ENCODE assay signal across 10 mouse cellular contexts in the genomic region with DNA sequence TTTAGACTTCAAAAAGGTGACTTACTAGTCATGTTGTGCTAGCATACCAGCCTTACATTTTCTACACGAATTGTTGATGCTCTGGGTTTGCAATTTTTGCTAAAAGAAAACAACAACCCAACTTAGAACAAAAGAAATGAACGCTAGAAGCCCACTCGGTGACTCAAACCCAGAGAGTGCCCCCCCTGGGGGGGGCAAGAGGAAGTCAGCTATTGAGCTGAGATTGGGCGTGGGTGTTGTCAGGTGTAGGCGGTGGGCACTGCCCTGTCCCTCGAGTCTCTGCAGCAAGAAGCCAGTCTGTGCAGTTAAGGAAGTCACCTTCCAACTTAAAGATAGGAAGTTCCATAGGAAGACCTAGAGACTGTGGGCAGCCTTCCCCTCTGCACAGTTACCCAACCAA. TPM values are rescaled to one million over a fixed set of nuclear protein-coding genes. Genes with fewer than 3 reads are reported as not detected.
A peak's percentile ranks its signal among the peaks of the same experiment; 100 is the strongest.
DNase-seq lines count a peak whose midpoint lies in the region; ATAC-seq lines count a peak whose summit lies in the region.
"Had no signal": no experiment of that assay in that cellular context is flagged by ENCODE, and none has a peak within 500 bp of the region (broad histone marks: within the 10 kb centered on the region; RNA-seq: fewer than 3 reads in every experiment).

No protein-coding gene starts in this region.

- intact Hi-C loops in heart, postnatal 36 days (cut with DNase I): no loop called here

- H3K27me3 ChIP-seq in midbrain, embryonic 13.5 days: peaks cover 68% of the 10 kb centered on the region
- H3K27me3 ChIP-seq in midbrain, embryonic 10.5 days (ENCODE audit: low read depth, poor library complexity, severe bottlenecking): peaks cover 81% of the 10 kb centered on the region
- peaks cover 37% of the 10 kb centered on the region for H3K27me3 ChIP-seq in hindbrain, embryonic 14.5 days (ENCODE audit: control insufficient read depth, insufficient read depth, low read length)
- H3K27me3 ChIP-seq in neural tube, embryonic 15.5 days (replicated peaks): peaks cover 39% of the 10 kb centered on the region

- H3K27ac ChIP-seq in midbrain, embryonic 13.5 days: peak overlapping the region; percentile 68; the same call in 1 of the 2 replicates
- H3K27ac ChIP-seq in midbrain, embryonic 10.5 days (replicated peaks): no peak overlapping the region
- H3K27ac ChIP-seq in hindbrain, embryonic 14.5 days: peak overlapping the region; percentile 82; the same call in 1 of the 2 replicates
- peak overlapping the region; percentile 89 for H3K27ac ChIP-seq in neural tube, embryonic 15.5 days (replicated peaks)

- no peak for ATAC-seq in midbrain, embryonic 13.5 days
- no peak for ATAC-seq in hindbrain, embryonic 14.5 days (ENCODE audit: low FRiP score)
- ATAC-seq in neural tube, embryonic 15.5 days (ENCODE audit: low FRiP score): no peak

- H3K4me3 ChIP-seq in midbrain, embryonic 13.5 days (replicated peaks): peak overlapping the region; percentile 75
- H3K4me3 ChIP-seq in midbrain, embryonic 10.5 days: no peak overlapping the region
- peak overlapping the region; percentile 88 for H3K4me3 ChIP-seq in hindbrain, embryonic 14.5 days (replicated peaks; ENCODE audit: low read length)
- H3K4me3 ChIP-seq in neural tube, embryonic 15.5 days (replicated peaks): peak overlapping the region; percentile 80

- peaks cover 19% of the 10 kb centered on the region for H3K4me1 ChIP-seq in midbrain, embryonic 13.5 days (replicated peaks)
- peaks cover 25% of the 10 kb centered on the region for H3K4me1 ChIP-seq in midbrain, embryonic 10.5 days
- peaks cover 8% of the 10 kb centered on the region; the same call in 1 of the 2 replicates for H3K4me1 ChIP-seq in hindbrain, embryonic 14.5 days (replicated peaks; ENCODE audit: control insufficient read depth, insufficient read depth, low read length)
- peaks cover 16% of the 10 kb centered on the region for H3K4me1 ChIP-seq in neural tube, embryonic 15.5 days

- H3K9ac ChIP-seq in midbrain, embryonic 13.5 days (replicated peaks): no peak overlapping the region
- peak overlapping the region; percentile 89; the same call in 1 of the 2 replicates for H3K9ac ChIP-seq in hindbrain, embryonic 14.5 days
- H3K9ac ChIP-seq in neural tube, embryonic 15.5 days (replicated peaks): no peak overlapping the region

- no peaks in the 10 kb centered on the region for H3K9me3 ChIP-seq in midbrain, embryonic 13.5 days
- H3K9me3 ChIP-seq in midbrain, embryonic 10.5 days (replicated peaks): no peaks in the 10 kb centered on the region
- H3K9me3 ChIP-seq in hindbrain, embryonic 14.5 days (ENCODE audit: control insufficient read depth, low read length): no peaks in the 10 kb centered on the region
- no peaks in the 10 kb centered on the region for H3K9me3 ChIP-seq in neural tube, embryonic 15.5 days (replicated peaks)

- H3K4me2 ChIP-seq in midbrain, embryonic 13.5 days (replicated peaks): peak overlapping the region; percentile 99
- H3K4me2 ChIP-seq in hindbrain, embryonic 14.5 days (replicated peaks): peak overlapping the region; percentile 78
- H3K4me2 ChIP-seq in neural tube, embryonic 15.5 days: peak overlapping the region; percentile 92

- WGBS in midbrain, embryonic 13.5 days: 50% methylated on average over 6 of the region's 6 CpGs
- 52% methylated on average over 6 of the region's 6 CpGs for WGBS in midbrain, embryonic 10.5 days
- WGBS in hindbrain, embryonic 14.5 days: 48% methylated on average over 6 of the region's 6 CpGs
- WGBS in neural tube, embryonic 15.5 days: 53% methylated on average over 6 of the region's 6 CpGs

- peak; percentile 79 for DNase-seq in heart, adult 11 months
- no peak for DNase-seq in heart, postnatal 36 days
- no peak for DNase-seq in midbrain, embryonic 10.5 days (ENCODE audit: low spot score)
- DNase-seq in hindbrain, embryonic 14.5 days (ENCODE audit: low spot score): no peak
- no peak for DNase-seq in thymus, postnatal 14 days
- no peak for DNase-seq in cerebellum, postnatal 36 days
- DNase-seq: cerebellum, adult 11-12 months; thymus, adult 18-20 months had no signal

- H3K36me3 ChIP-seq in midbrain, embryonic 13.5 days: no peaks in the 10 kb centered on the region
- H3K36me3 ChIP-seq in midbrain, embryonic 10.5 days: no peaks in the 10 kb centered on the region
- peaks cover 4% of the 10 kb centered on the region; the same call in 1 of the 2 replicates for H3K36me3 ChIP-seq in hindbrain, embryonic 14.5 days (replicated peaks; ENCODE audit: control insufficient read depth, insufficient read depth)
- peaks cover 7% of the 10 kb centered on the region; the same call in 1 of the 2 replicates for H3K36me3 ChIP-seq in neural tube, embryonic 15.5 days

RNA-seq across cellular contexts. Expression of gene Dlk2, which starts 0.6 kb away (rescaled TPM):
- under 1 TPM; 0.39 to 0.60 TPM for total RNA-seq in heart, postnatal 36 days (2021)
- polyA plus RNA-seq in midbrain, embryonic 13.5 days (2015; fragmentation: Nextera tagmentation; extraction: Ambion mirVana): 7.3 and 7.5 TPM in 2 replicates
- 0.68 and 0.78 TPM in 2 replicates for polyA plus RNA-seq in midbrain, embryonic 10.5 days (2016; fragmentation: Nextera tagmentation; extraction: Ambion mirVana)
- polyA plus RNA-seq in hindbrain, embryonic 14.5 days (2014; fragmentation: Nextera tagmentation; extraction: Ambion mirVana): 18.9 and 20.9 TPM in 2 replicates
- polyA plus RNA-seq in neural tube, embryonic 15.5 days (2015; fragmentation: Nextera tagmentation; extraction: Ambion mirVana): 24.7 and 27.4 TPM in 2 replicates

RNA-seq across cellular contexts. Expression of gene Tjap1, which starts 13.8 kb away (rescaled TPM):
- total RNA-seq in heart, postnatal 36 days (2021): 10 to 100 TPM; 33.8 to 43.6 TPM
- polyA plus RNA-seq in midbrain, embryonic 13.5 days (2015; fragmentation: Nextera tagmentation; extraction: Ambion mirVana): 31.3 and 37.2 TPM in 2 replicates
- 65.8 and 68.2 TPM in 2 replicates for polyA plus RNA-seq in midbrain, embryonic 10.5 days (2016; fragmentation: Nextera tagmentation; extraction: Ambion mirVana)
- 22.3 and 25.8 TPM in 2 replicates for polyA plus RNA-seq in hindbrain, embryonic 14.5 days (2014; fragmentation: Nextera tagmentation; extraction: Ambion mirVana)
- polyA plus RNA-seq in neural tube, embryonic 15.5 days (2015; fragmentation: Nextera tagmentation; extraction: Ambion mirVana): 28.6 and 32.6 TPM in 2 replicates

RNA-seq across cellular contexts. Expression of gene Abcc10, which starts 31.6 kb away (rescaled TPM):
- 1 to 10 TPM; 3.8 to 4.9 TPM for total RNA-seq in heart, postnatal 36 days (2021)
- polyA plus RNA-seq in midbrain, embryonic 13.5 days (2015; fragmentation: Nextera tagmentation; extraction: Ambion mirVana): 9.1 and 9.8 TPM in 2 replicates
- polyA plus RNA-seq in midbrain, embryonic 10.5 days (2016; fragmentation: Nextera tagmentation; extraction: Ambion mirVana): 7.6 and 8.9 TPM in 2 replicates
- polyA plus RNA-seq in hindbrain, embryonic 14.5 days (2014; fragmentation: Nextera tagmentation; extraction: Ambion mirVana): 8.2 and 9.3 TPM in 2 replicates
- 9.3 TPM in 2 replicates for polyA plus RNA-seq in neural tube, embryonic 15.5 days (2015; fragmentation: Nextera tagmentation; extraction: Ambion mirVana)

RNA-seq across cellular contexts. Expression of gene Lrrc73, which starts 43.3 kb away (rescaled TPM):
- under 1 TPM; 0.22 to 0.30 TPM for total RNA-seq in heart, postnatal 36 days (2021)
- 7.5 and 8.2 TPM in 2 replicates for polyA plus RNA-seq in midbrain, embryonic 13.5 days (2015; fragmentation: Nextera tagmentation; extraction: Ambion mirVana)
- 1.6 and 1.9 TPM in 2 replicates for polyA plus RNA-seq in midbrain, embryonic 10.5 days (2016; fragmentation: Nextera tagmentation; extraction: Ambion mirVana)
- polyA plus RNA-seq in hindbrain, embryonic 14.5 days (2014; fragmentation: Nextera tagmentation; extraction: Ambion mirVana): 15.1 and 18.1 TPM in 2 replicates
- 13.1 and 15.0 TPM in 2 replicates for polyA plus RNA-seq in neural tube, embryonic 15.5 days (2015; fragmentation: Nextera tagmentation; extraction: Ambion mirVana)

RNA-seq across cellular contexts. Expression of gene Yipf3, which starts 48.7 kb away (rescaled TPM):
- total RNA-seq in heart, postnatal 36 days (2021): 10 to 100 TPM; 83.3 to 86.2 TPM
- polyA plus RNA-seq in midbrain, embryonic 13.5 days (2015; fragmentation: Nextera tagmentation; extraction: Ambion mirVana): 87.3 and 91.6 TPM in 2 replicates
- 71.5 and 75.0 TPM in 2 replicates for polyA plus RNA-seq in midbrain, embryonic 10.5 days (2016; fragmentation: Nextera tagmentation; extraction: Ambion mirVana)
- 91.6 and 97.2 TPM in 2 replicates for polyA plus RNA-seq in hindbrain, embryonic 14.5 days (2014; fragmentation: Nextera tagmentation; extraction: Ambion mirVana)
- polyA plus RNA-seq in neural tube, embryonic 15.5 days (2015; fragmentation: Nextera tagmentation; extraction: Ambion mirVana): 87.8 and 97.8 TPM in 2 replicates
